Mouse (Mus musculus) embryonic facial prominence, embryonic 15.5 days (tissue): ENCODE measurements at regions not wholly inside any gene's neighbourhood (a gene's known extent, or its start where the extent isn't known, plus 50 kb on each side); places are given as distances from the start of the nearest gene placed in this dataset.

ENCODE experiments used
- ATAC-seq: fragments of 200-750 bp; cut with Nextera tagmentation; 2 replicates; pipeline ENCODE4 v1.8.0; 2017; ENCODE audit warnings: low read depth, moderate TSS enrichment; ENCODE audit not compliant: insufficient number of reproducible peaks, low FRiP score, low TSS enrichment
- H3K27ac ChIP-seq: fragments of 300-500 bp; sonication (generic); replicated peaks from 2 replicates; pipeline ENCODE4 v1.5.1; 2015; ENCODE audit warnings: mild to moderate bottlenecking, inconsistent platforms
- H3K27me3 ChIP-seq: fragments of 300-500 bp; sonication (generic); 2 replicates; pipeline ENCODE4 v1.6.1; 2015; ENCODE audit warnings: inconsistent platforms
- H3K36me3 ChIP-seq: fragments of 300-500 bp; sonication (generic); 2 replicates; pipeline ENCODE4 v1.6.1; 2015; ENCODE audit warnings: mild to moderate bottlenecking, inconsistent platforms
- H3K4me1 ChIP-seq: fragments of 300-500 bp; sonication (generic); 2 replicates; pipeline ENCODE4 v1.6.1; 2015; ENCODE audit warnings: inconsistent platforms
- H3K4me2 ChIP-seq: fragments of 300-500 bp; sonication (generic); replicated peaks from 2 replicates; pipeline ENCODE4 v1.6.1; 2015; ENCODE audit warnings: mild to moderate bottlenecking, inconsistent platforms
- H3K4me3 ChIP-seq: fragments of 300-500 bp; sonication (generic); replicated peaks from 2 replicates; pipeline ENCODE4 v1.5.1; 2015; ENCODE audit warnings: mild to moderate bottlenecking, inconsistent platforms
- H3K9ac ChIP-seq: fragments of 300-500 bp; sonication (generic); 2 replicates; pipeline ENCODE4 v1.6.1; 2015; ENCODE audit warnings: inconsistent platforms
- H3K9me3 ChIP-seq: fragments of 300-500 bp; sonication (generic); replicated peaks from 2 replicates; pipeline ENCODE4 v1.6.1; 2016; ENCODE audit warnings: inconsistent platforms
- whole genome bisulfite sequencing: fragments of 180-500 bp; shearing (Covaris S2); methylation state at CpG from one replicate; pipeline ENCODE4 v1.1.7; 2015; 5-methylcytosine and 5-hydroxymethylcytosine counted together

DNA sequence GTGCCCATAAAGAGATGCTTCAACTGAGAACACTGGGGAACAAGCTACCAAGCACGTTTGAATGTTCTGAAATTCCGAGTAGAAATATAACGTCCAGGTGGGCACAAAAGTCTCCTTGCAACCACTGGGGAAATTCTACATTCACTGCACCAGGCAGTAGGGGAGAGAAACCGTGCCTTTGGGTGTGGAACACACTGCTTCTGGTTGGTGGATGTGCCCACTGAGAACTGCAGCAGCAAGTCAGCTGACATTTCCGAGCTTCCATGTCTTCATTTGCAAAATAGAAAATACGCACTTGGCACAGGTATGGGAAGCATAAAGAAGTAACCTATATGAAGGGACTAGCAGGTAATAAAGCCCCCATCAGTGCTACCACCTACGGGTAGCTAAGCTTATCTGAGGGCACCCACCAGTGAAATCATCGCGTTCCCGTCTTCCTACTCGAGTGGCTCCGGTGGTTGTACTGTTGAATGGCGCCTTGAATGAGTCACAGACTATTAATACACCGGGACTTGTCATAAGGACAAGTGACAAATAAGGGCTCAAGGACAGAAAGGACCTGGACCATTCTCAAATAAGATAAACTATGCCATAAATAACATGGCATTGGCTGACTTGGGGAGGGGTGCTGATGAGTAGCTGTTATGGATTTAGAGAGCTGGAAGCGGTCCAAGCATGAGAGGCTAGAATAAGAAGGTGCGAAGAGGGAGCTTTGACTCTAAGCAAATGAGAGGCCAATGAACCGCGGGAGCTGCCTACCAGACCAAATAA, 210.2 kb downstream of the Nuak1 start:
- Histone ChIP-seq H3K4me1 (no peaks in the 10 kb centered on the region), H3K27ac (no peak overlapping the region), H3K9me3 (no peaks in the 10 kb centered on the region), H3K36me3 (no peaks in the 10 kb centered on the region), H3K4me2 (no peak overlapping the region), H3K27me3 (no peaks in the 10 kb centered on the region), H3K9ac (no peak overlapping the region), H3K4me3 (no peak overlapping the region)
- ATAC-seq: no peak
- whole genome bisulfite sequencing: 83% methylated on average over 18 of the region's 18 CpGs

- H3K4me2 ChIP-seq: no peak overlapping the region
- WGBS: 77% methylated on average over 6 of the region's 6 CpGs
- no peak for ATAC-seq
- H3K4me1 ChIP-seq: 0 out of 2 replicates have a peak, but pooled peaks cover 9% of the 10 kb centered on the region
- no peak overlapping the region for H3K27ac ChIP-seq
- no peaks in the 10 kb centered on the region for H3K9me3 ChIP-seq
- H3K27me3 ChIP-seq: no peaks in the 10 kb centered on the region
- H3K9ac ChIP-seq: no peak overlapping the region
- no peak overlapping the region for H3K4me3 ChIP-seq
- no peaks in the 10 kb centered on the region for H3K36me3 ChIP-seq
Observed at GRCm38 (mm10) chr10:84235006-84235405, 205.4 kb downstream of the Nuak1 start.

- 54% methylated on average over 2 of the region's 2 CpGs for WGBS
- H3K36me3 ChIP-seq: no peaks in the 10 kb centered on the region
- ATAC-seq: no peak
- 0 out of 2 replicates have a peak, but pooled peaks cover 9% of the 10 kb centered on the region for H3K4me1 ChIP-seq
- H3K27ac ChIP-seq: no peak overlapping the region
- no peak overlapping the region for H3K9ac ChIP-seq
- H3K4me2 ChIP-seq: no peak overlapping the region
- H3K4me3 ChIP-seq: no peak overlapping the region
- no peaks in the 10 kb centered on the region for H3K27me3 ChIP-seq
- 0 out of 2 replicates have a peak, but pooled peaks cover 3% of the 10 kb centered on the region for H3K9me3 ChIP-seq
Observed at GRCm38 (mm10) chr10:84236236-84236635, 204.2 kb downstream of the Nuak1 start.

- Histone ChIP-seq H3K4me3 (no peak overlapping the region), H3K27me3 (no peaks in the 10 kb centered on the region), H3K9ac (no peak overlapping the region), H3K27ac (peak overlapping the region; percentile 52; the same call in 1 of the 2 replicates), H3K9me3 (peaks cover 9% of the 10 kb centered on the region; the same call in 1 of the 2 replicates), H3K4me1 (0 out of 2 replicates have a peak, but pooled peaks cover 9% of the 10 kb centered on the region), H3K36me3 (no peaks in the 10 kb centered on the region), H3K4me2 (peak overlapping the region; percentile 17)
- peak; percentile 63 for ATAC-seq
- WGBS: 46% methylated on average over 18 of the region's 18 CpGs
Observed at GRCm38 (mm10) chr10:84238279-84238963, 202.0 kb downstream of the Nuak1 start.

DNA sequence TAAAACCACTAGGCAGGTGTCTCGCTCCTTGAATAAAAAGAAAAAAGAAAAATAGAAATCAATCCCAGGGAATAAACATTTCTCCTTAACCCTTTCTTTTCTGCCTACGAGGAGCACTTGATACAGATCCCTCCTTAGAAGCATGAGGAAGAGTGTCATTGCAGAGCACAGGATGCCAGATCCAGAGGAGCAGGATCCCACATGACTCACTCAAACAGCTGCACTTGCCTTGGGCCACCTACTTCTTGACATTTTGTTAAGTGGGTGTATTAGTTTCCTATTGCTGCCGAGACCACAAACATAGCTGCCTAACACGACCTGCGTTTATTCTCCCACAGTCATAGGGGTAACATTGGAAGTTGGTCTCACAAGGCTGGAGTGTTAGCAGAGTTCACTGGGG, 197.1 kb downstream of the Nuak1 start:
- no peak for ATAC-seq
- Histone ChIP-seq H3K36me3 (no peaks in the 10 kb centered on the region), H3K4me1 (0 out of 2 replicates have a peak, but pooled peaks cover 7% of the 10 kb centered on the region), H3K4me2 (no peak overlapping the region), H3K4me3 (no peak overlapping the region), H3K9ac (no peak overlapping the region), H3K27me3 (no peaks in the 10 kb centered on the region), H3K9me3 (peaks cover 9% of the 10 kb centered on the region; the same call in 1 of the 2 replicates), H3K27ac (no peak overlapping the region)
- 86% methylated on average over 5 of the region's 5 CpGs for WGBS

GRCm38 (mm10) chr10:84249346-84249745, 191.1 kb downstream of the Nuak1 start:
- WGBS: 88% methylated on average over 3 of the region's 3 CpGs
- ATAC-seq: no peak

GRCm38 (mm10) chr10:84260931-84261650, 179.3 kb downstream of the Nuak1 start:
- ATAC-seq: no peak
- Histone ChIP-seq H3K27ac (no peak overlapping the region), H3K4me2 (no peak overlapping the region), H3K9ac (no peak overlapping the region), H3K4me1 (no peaks in the 10 kb centered on the region), H3K9me3 (no peaks in the 10 kb centered on the region), H3K27me3 (no peaks in the 10 kb centered on the region), H3K4me3 (no peak overlapping the region), H3K36me3 (no peaks in the 10 kb centered on the region)
- WGBS: 75% methylated on average over 6 of the region's 6 CpGs

More at GRCm38 (mm10) chr10:84249346-84249745, 191.1 kb downstream of the Nuak1 start:
- H3K27ac ChIP-seq: no peak overlapping the region
- H3K27me3 ChIP-seq: no peaks in the 10 kb centered on the region
- no peak overlapping the region for H3K4me3 ChIP-seq
- H3K9me3 ChIP-seq: no peaks in the 10 kb centered on the region
- no peak overlapping the region for H3K4me2 ChIP-seq
- H3K4me1 ChIP-seq: no peaks in the 10 kb centered on the region
- H3K9ac ChIP-seq: no peak overlapping the region
- H3K36me3 ChIP-seq: no peaks in the 10 kb centered on the region

GRCm38 (mm10) chr10:84262943-84263342, 177.5 kb downstream of the Nuak1 start:
- H3K9me3 ChIP-seq: no peaks in the 10 kb centered on the region
- 74% methylated on average over 4 of the region's 4 CpGs for WGBS
- H3K4me1 ChIP-seq: no peaks in the 10 kb centered on the region
- no peaks in the 10 kb centered on the region for H3K36me3 ChIP-seq
- no peak overlapping the region for H3K4me2 ChIP-seq
- no peak overlapping the region for H3K4me3 ChIP-seq
- no peak overlapping the region for H3K9ac ChIP-seq
- no peak overlapping the region for H3K27ac ChIP-seq
- no peak for ATAC-seq
- no peaks in the 10 kb centered on the region for H3K27me3 ChIP-seq

- Histone ChIP-seq H3K27ac (no peak overlapping the region), H3K27me3 (no peaks in the 10 kb centered on the region), H3K4me3 (no peak overlapping the region), H3K36me3 (no peaks in the 10 kb centered on the region), H3K9ac (no peak overlapping the region), H3K9me3 (no peaks in the 10 kb centered on the region), H3K4me1 (no peaks in the 10 kb centered on the region), H3K4me2 (no peak overlapping the region)
- 46% methylated on average over 6 of the region's 6 CpGs for WGBS
- ATAC-seq: no peak
Observed at GRCm38 (mm10) chr10:84285832-84286506, 154.4 kb downstream of the Nuak1 start.

- no peaks in the 10 kb centered on the region for H3K27me3 ChIP-seq
- H3K9ac ChIP-seq: no peak overlapping the region
- WGBS: 90% methylated on average over 4 of the region's 4 CpGs
- H3K36me3 ChIP-seq: no peaks in the 10 kb centered on the region
- H3K9me3 ChIP-seq: no peaks in the 10 kb centered on the region
- H3K4me3 ChIP-seq: no peak overlapping the region
- no peak for ATAC-seq
- H3K4me2 ChIP-seq: no peak overlapping the region
- no peak overlapping the region for H3K27ac ChIP-seq
- H3K4me1 ChIP-seq: no peaks in the 10 kb centered on the region
Observed at GRCm38 (mm10) chr10:84294422-84294821, 146.0 kb downstream of the Nuak1 start.

DNA sequence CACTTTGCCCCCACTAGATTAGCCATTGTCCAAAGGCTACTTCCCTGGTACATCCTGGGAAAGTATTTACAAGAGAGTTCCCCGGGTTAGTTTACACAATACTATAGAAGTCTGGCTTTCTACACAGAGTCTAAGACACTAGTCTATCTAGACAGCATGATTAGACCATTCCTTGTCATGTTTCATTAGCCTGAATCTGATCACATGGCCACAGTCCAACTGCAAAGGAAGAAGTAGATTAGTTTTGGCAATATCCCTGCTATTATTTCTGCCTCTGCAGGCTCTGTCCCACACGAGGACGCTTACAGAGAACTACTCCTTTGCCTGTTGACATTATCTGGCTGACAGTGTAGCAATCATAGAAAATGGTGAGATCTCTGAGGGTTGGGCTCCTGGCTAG, 144.2 kb downstream of the Nuak1 start:
- H3K9me3 ChIP-seq: no peaks in the 10 kb centered on the region
- no peak overlapping the region for H3K27ac ChIP-seq
- no peak overlapping the region for H3K4me3 ChIP-seq
- WGBS: 66% methylated on average over 3 of the region's 3 CpGs
- ATAC-seq: no peak
- no peaks in the 10 kb centered on the region for H3K36me3 ChIP-seq
- H3K27me3 ChIP-seq: no peaks in the 10 kb centered on the region
- H3K4me2 ChIP-seq: no peak overlapping the region
- no peak overlapping the region for H3K9ac ChIP-seq
- no peaks in the 10 kb centered on the region for H3K4me1 ChIP-seq
